Mouse (Mus musculus) heart, postnatal 36 days (tissue): ENCODE measurements around the gene Zdhhc22. TPM values are rescaled to one million over a fixed set of nuclear protein-coding genes. Genes with fewer than 3 reads are reported as not detected.

Experiments used
- DNase-seq, 2 experiments: peaks; one replicate each; pipeline ENCODE4 v3.0.0; 2021 to 2022
- intact Hi-C: fragments of 180-260 bp; cut with DNase I; formaldehyde crosslinking; loops from one replicate; pipeline ENCODE4 v1.15.1; 2025
- total RNA-seq, 2 experiments: library from RNA; stranded (reverse); gene quantifications; 2 replicates each; pipeline ENCODE4 v1.2.3; 2021

Zdhhc22 gene
- total RNA-seq: not detected

DNA sequence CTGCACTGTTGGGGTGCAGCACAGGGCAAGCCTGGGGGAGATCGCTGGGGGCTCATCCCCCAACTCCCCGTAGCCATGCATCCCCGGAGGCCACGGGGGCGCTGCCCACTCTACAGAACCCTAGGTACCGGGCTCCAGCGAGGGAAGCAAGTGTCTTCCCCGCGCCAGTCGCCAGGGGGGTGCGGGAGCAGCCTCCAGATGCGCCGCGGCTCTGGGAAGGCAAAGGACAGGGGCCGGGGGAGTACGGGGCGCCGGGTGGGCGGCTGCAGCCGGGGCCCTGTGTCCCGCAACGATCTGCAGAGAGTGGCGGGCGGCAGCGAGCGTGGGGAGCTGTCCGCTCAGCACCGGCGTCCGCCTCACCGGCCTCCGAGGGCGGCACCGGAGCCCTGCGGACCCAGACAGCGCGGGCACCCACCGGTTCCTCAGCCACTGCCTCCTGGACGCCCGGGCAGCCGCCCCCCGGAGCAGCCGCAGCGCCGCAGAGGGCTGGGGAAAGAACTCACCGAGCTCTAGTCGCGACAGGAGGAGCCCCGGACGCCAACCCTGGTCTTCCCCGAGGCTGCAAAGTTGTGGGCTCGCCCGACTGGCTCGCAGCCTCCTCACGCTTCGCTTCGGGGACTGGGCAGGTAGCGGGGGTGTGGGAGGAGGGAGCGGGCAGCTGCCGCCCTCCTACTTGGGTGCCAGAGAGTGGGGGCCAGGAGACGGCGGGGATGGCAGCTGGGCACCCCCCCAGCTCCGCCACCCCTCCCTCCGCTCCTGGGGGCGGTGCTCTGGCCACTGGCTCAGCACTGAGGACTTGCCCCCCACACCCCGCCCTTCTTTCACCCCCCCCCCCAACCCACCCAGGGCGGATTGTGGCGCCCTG is at the start of gene Zdhhc22:
Zdhhc22 (minus strand) TSS at position 541 of the 865 bp plus-strand sequence.
- DNase-seq: peak; percentile 28 to 32

DNA sequence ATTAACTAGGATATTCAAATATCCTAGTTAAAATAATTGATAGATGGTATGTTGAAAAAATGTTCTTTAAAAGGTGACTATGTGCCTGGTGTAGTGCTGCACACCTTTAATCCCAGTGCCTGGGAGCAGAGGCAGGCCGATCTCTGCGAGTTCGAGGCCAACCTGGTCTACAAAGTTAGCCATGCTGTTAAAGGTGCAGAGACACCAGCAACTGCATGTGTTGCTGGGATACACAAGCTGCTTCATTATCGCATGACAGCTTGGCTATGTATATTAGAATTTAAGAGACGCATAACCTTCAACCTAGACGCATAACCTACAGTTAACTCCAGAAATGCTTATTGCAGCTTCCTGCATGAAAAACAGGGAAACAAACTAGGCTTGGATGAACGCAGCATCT is 46.4 kb upstream of the Zdhhc22 start:
- DNase-seq: no peak
- intact Hi-C loops: no loop called here

More for the DNA sequence above, at the start of gene Zdhhc22:
- intact Hi-C loops: no loop called here

DNA sequence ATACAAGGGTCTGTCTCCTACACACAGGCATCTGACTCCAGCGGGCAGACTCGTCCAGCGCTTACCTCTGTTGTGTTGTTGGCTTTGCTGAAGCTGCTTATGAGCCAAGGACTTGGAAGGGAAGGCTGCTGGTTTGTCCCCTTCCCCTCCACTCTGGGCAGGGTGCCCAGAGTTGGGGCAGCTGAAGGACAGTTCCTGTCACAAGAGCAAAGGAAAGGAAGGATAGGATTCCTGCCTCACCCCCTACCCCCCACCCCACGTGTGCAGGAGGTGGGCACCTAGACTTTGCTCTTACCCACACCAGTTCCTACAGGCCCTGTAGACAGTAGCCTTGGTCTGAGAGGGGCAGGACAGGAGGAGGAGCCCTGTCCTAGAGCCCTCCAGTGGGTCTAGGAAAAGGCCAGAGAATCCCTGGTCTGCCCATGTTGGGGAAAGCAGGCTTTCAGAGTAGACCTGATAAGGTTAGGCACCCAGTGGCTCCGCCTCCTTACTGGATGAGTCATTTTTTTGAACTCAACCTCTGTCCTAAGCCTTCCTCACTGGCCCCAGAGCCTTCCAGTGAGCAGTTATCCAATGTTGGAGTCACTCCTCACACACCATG is 41.0 kb upstream of the Zdhhc22 start:
- intact Hi-C loops: no loop called here
- DNase-seq: peak; percentile 33 to 53

DNA sequence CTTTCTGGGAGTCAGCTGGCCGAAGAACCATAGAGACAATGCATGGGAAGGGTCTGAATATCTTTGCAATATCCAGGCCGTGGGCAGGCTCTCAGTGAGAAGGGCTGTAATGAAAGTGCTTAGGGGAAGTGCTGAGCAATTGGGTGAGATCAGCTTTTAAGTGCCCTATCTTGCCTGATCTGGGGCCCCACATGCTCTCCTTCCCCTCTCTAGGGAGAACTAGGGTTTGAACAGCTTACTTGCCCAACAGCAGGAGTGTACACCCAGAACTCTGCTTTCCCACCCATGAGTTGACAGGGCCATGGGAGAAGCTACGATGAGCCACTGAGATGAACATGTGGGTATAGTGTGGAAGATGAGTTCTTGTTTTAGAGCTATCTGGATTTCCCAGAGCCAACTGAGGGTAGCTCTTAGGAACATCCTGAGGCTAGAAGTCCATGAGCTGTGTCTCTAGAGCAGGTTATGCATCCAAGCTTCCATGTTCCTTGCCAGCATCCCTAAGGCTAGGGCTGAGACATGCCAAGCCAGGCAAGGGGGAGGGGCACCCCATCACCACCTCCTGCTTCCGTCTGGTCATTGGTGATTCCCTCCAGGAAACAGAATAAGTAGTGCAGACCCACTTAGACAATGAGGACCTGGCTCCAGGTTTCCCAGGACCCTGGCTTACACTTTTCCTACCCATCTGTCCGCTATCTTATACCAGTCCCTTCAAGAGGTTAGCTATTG is 39.2 kb upstream of the Zdhhc22 start:
- intact Hi-C loops: no loop called here
- no peak for DNase-seq

DNA sequence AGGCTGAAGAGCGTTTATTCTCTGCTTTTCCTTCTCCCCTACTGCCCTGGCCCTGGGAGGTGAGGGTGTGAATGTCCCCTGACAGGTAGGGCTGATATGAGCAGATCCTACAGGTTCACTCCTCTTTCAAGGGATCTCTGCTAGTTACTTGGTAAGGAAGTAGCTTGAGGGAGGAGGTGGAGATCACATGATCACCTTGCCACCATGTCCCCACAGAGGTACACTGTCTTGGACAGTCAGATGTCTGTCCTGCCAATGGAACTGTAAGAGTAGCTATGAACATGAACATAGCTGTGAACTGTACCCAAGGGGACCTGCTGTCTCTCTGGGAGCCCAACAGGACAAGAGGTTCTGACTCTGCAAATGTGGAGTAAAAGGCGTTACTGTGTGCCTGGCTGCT is 37.8 kb upstream of the Zdhhc22 start:
- intact Hi-C loops: no loop called here
- DNase-seq: no peak

DNA sequence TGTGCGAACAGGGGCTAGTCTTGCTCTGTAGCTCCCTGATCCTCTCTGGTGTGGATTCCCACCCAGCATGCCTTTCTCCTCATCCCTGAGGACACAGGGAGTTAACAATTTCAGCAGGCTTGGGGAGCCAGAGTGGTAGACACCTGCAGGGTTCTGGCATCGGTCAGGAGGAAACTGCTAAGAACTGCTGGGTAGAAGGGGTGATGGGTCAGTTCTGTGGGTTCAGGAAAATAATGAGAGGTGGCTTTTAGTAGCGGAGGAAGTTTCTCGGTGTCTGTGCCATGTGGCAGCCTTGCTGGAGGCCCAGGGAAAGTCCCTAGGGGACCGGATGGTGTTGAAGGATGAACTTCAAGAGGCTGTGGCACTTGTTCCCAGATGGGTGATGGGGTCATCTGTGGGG is 37.2 kb upstream of the Zdhhc22 start:
- intact Hi-C loops: no loop called here
- DNase-seq: no peak

DNA sequence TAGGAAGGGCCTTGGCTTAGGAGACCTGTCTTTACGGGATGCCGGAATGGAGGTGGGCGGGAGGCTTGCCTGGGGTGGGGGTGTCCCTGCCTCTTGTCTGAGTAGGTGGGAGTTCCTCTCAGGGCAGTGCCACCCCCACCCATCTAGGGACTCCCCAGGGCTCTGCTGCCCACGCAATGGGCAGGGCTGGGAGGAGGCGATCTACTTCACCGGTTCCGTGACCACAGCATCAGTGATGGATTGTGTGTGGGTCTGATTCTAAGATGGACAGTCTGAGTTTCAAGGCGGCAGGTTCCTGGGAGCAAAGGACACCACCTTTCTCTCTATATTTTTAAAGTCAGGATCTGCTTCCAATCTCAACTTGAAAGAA is 36.6 kb upstream of the Zdhhc22 start:
- intact Hi-C loops: no loop called here
- DNase-seq: no peak

DNA sequence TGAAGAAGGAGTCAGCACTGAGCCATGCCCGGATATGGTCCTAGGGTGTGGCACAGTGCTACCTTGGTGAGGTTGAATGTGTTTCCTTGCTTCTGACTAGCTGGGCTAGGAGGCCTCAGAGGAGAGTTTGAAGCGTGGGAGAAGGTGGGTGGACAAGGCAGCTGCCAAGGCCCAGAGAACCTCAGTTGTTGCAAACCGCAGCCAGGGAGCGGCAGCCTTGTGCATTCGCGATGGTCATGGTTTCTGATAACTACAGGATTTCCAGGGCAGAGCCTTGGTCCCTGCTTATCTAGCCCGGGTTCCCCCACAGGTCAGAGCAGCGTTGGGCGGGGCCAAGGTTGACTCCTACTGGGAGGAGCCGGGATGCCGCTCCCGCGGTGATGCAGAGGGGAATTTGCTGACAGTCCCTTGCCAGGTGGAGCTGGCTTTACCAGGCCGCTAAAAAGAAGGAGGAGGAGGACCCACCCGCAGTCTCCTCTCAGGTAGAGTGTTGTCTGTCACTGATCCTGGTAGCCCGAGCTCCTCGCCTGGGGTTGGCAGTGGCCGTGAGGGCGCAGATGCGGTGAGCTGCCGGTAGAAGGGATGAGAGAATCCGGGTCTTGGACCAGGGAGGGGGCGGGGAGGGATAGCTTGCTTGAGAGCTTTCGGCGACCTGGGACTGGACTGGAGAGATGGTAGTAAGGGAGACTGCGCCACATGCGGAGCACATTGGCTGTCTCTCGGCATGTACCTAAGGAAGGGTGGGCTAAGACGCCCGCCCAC is 36.1 kb upstream of the Zdhhc22 start:
- DNase-seq: no peak
- intact Hi-C loops: no loop called here

DNA sequence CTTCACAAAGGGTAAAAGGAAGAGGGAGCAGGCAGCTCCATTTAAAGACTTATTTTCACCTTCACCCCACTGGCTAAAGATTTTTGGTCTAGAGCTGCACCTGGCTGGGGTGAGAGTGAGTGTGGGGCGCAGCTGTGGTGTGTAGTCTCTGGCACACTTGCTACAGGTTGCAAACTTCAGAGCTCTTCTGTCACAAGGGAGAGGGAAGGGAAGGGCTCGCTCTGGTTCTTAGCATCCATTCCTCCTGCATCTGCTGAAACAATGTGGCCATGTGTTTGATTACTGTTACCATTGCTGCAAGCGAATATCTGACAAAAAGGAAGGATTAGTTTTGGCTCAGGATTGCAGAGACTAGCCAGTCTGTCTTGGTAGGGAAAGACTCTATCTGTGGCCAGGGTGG is 33.2 kb upstream of the Zdhhc22 start:
- DNase-seq: no peak
- intact Hi-C loops: no loop called here

DNA sequence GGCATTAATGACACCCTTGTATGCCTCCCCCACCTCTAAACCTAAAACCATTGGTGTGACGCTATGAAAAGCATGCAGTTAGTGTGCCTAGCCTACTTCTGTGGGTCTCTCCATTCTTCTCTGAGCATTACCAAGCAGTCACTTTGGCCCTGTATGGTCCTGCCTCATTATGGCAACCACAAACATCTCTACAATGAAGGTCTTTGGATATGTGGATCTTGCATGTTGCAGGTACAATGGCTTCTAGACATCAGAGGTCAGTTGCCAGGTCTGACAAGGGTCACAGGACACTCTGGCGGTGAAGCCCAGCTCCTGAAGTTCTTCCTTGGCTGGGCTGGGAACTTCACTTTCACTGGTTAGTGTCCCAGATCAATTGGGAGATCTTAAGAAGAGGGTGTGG is 31.8 kb upstream of the Zdhhc22 start:
- no peak for DNase-seq
- intact Hi-C loops: no loop called here

DNA sequence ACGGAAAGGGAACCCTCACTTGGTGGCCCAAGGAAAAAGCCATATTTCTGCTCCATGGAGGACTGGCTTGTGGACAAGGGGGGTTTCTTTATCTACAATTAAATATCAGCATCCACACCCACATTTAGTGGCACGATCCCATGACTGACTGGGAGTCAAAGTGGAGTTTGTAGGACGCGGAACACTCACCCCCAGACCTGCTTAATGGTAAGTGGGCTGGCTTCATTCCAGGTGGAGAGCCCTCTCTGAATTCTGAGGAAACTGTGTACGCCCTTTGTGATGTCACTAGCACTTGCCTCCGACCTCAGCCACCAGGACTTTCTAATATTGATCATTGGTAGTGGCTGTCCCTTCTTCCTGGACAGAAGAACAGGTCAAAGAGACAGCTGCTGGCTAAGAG is 30.8 kb upstream of the Zdhhc22 start, which contains the start of gene Tmem63c:
Tmem63c (plus strand) TSS at position 301 of the 400 bp plus-strand sequence.
- no peak for DNase-seq
- intact Hi-C loops: no loop called here

DNA sequence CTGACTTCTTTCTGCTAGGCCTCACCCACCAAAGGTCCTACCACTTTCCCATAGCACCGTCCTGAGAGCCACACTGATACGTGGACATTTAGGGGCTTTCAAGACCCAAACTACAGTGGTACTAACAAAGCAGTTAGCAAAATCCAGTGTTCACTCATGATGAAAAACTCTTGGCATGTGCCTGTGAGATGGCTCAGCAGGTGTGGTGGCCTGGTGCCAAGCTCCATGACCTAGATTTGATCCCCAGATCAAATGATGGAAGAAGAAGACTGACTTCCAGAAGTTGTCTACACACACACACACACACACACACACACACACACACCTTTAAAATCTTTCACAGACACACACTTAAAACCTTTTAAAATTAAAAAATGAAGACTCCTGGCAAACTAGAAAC is 28.5 kb upstream of the Zdhhc22 start:
- intact Hi-C loops: no loop called here
- no peak for DNase-seq

DNA sequence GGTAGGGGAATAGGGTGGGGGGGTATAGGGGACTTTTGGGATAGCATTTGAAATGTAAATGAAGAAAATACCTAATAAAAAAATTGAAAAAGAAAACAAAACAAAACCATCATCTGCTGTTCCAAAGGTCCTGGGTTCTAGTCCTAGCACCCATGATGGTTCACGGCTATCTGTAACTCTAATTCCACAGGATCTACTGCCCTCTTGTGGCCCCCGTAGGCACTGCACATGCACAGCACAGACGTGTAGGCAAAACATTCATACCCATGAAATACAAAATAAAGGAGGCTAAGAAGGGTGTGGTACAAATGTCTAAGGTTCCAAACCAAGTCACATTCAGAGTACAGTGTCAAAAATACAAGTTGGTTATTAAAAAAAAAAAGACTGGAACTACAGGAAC is 26.8 kb upstream of the Zdhhc22 start:
- peak in 1 of 2 experiments; percentile 24 for DNase-seq
- intact Hi-C loops: no loop called here

DNA sequence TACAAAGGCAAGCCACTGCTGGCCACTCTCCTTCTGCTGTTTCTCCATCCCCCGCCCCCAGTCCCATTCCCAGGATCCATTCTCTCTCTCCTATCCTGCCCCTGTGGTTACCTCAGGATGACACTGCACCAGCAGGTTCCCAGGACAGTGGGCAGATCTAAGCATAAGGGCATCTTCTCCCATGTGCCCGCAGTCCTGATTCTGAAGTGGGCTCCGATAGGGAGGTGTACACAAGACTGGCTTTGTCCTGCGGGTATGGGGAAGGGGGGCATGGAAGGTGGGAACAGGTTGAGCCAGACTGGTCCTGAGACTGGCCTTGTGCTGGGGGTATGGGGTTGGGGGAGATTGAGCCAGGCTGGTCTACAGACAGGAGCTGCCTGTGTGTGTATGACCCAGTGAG is 14.4 kb upstream of the Zdhhc22 start:
- no peak for DNase-seq
- intact Hi-C loops: no loop called here

DNA sequence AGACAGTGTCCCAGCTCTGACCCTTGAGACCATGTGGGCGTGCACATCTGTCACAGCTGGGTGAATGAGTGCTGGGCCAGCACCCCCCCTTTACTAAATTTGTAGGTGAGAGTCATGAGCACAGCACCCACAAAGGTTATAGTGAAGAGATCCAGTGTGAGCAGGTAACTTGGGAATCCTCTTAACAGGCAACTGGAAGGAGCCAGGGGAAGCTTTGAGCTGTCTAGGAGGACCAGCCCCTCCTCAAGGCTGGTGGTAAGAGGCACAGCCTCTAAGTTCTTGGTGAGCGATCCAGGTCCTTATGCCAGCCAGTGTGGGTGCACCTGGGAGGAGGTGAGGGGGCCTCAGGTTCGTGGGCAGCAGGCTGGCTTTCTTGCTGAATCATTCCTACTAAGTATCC is 13.4 kb upstream of the Zdhhc22 start:
- intact Hi-C loops: no loop called here
- no peak for DNase-seq

DNA sequence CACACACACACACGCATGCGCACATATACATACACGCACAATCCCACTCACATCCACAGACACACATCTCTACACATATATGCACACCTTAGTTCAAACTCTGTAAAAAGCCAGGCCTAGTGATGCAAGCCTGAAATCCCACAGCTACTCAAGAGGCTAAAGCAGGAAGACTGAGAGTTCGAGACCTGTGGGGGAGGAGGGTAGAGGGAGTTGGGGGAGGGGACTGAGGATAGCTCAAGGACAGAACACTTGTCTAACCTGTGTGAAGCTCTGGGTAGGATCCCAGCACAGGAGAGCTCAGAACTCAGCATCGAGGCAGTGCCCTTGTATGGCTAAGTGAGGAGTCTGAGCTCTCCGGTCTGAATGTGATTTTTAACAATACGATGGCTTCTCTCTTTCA is 12.6 kb upstream of the Zdhhc22 start:
- intact Hi-C loops: no loop called here
- no peak for DNase-seq

DNA sequence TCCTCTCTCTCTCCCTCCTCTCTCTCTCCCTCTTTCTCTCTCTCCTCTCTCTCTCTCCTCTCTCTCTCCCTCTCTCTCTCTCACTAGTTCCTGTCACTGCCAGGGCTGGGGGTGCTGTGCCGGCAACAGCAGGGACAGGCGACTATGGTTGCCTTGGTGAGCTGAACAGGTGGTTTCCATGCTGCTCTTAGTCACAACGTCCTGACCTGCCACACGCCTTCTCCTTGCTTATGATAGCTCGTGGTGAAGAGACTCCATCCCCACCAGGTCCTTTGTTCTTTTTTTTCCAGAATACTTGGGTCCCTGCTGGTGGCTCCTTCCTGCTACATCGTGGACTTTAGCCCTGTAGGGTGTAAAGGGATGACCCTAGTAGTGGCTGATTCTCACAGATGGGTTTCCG is 12.0 kb upstream of the Zdhhc22 start:
- intact Hi-C loops: no loop called here
- no peak for DNase-seq

DNA sequence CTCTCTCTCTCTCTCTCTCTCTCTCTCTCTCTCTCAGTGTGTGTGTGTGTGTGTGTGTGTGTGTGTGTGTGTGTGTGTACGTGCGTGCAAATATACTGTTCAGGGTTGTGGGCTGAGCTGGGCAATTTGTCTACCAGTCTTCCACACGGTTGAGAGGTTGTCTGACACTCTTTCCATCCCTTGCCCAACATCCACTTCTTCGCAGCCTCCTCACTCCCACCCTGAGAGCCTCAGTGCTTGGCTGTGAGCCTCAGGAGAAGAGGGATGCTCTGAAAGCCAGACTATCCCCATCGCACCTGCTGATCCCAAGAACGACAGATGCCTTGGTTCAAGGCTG is 10.6 kb upstream of the Zdhhc22 start:
- DNase-seq: no peak
- intact Hi-C loops: loop anchor here (2.0 kb wide), 1 partner anchor 52 kb away; no protein-coding TSS in a partner anchor

DNA sequence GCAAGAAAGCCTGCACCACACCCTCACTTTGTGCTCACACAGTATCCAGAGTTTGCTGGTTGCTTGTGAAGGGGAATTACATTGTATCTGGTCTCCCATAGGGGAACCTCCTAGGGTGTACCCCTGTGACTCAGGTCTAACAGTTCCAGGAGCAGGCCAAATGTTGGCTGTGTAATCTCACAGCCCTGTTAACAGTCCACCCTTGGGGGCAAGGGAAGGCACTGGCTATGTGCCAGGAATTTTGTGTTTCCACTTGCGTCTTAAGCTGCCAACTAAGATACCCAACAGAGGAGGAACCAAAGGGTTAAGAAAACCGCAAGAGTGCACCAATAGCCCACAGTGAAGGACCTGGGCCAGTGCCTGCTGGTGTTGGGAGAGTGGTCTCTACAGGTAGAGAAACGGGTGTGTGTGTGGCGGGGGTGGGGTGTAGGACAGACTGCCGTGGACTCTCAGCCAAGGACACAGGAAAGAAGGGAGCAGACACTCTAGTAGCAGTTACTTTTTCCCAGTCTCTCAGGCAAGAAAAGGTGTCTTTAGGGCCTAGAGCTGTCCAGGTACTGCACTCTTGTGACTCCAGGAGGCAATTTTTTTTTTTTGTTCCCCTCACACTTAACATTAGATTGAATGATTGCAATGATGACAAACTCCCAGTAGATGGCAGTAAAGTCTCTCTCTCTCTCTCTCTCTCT is 10.1 kb upstream of the Zdhhc22 start:
- intact Hi-C loops: loop anchor here (2.0 kb wide), 1 partner anchor 53 kb away; no protein-coding TSS in a partner anchor
- DNase-seq: peak in 1 of 2 experiments; percentile 25

DNA sequence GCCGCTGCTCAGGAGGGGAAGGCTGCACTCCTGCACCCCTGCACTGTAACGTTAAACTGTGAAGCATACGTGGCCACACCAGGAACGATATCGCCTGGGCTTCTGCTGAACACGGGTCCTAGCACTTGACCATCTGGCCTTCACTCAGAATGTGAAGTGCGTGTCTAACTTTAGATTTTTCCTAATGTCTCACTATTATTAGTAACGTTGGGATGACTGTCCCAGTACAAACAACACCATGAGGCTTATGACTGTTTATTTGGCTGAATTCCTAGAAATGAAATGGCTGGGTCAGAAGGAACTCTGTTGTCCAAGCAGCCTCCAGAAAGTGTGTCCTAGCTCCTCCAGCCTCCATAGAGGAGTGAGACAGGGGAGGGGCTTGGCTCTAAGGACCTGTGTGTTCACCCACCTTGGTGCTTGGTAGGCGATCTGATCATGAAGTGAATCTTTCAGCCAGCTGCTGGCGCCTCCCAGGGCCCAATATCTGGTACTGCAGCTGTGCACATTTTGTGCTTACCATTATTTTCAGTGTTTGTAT is 9.1 kb upstream of the Zdhhc22 start:
- peak; percentile 25 to 47 for DNase-seq

More for the DNA sequence above, 9.1 kb upstream of the Zdhhc22 start:
- intact Hi-C loops: no loop called here
